Mouse (Mus musculus) right cerebral cortex, postnatal 25 days (tissue): Measurements from ENCODE around the gene Bik.

ENCODE experiments used
- DNase-seq: peaks from one replicate; pipeline ENCODE4 v3.0.0; 2022

Gene Bik

DNA sequence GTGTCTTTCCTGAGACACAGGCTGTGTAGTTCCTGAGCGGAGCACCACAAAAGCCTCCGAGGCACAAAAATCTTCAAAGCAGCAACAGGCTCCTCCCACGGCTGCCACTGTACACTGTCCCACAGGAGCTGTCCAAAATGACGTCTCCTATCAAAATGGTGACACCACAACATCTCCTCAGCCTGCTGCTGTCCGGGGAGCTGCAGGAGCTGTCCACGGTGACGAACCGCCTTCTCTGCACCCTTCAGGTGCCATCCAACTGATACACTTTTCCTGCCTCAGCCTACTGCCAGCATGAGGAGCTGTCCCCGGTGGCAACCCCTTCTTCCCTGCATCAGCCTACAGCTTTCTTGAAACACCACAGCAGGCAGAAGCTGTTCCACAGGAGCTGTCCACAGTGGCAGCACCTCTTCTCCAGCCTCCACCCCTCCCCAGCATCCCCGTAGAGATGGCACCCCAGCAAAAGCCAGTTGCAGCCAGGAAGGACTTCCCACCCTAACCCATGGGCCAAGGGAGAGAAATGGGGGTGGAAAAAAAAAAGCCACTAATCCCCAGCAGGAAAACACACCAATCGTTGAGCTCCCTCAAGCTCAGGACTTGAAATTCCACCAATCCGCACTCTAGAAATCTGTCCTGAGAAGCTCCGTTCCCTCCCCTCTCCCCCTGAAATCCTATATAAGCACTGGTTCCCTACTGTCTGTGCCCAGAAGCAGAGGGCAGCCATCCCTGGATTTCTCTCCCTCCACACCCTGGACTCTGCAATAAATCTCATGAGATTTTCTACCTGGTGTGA, 14.0 kb upstream of the Bik start:
- DNase-seq: no peak

DNA sequence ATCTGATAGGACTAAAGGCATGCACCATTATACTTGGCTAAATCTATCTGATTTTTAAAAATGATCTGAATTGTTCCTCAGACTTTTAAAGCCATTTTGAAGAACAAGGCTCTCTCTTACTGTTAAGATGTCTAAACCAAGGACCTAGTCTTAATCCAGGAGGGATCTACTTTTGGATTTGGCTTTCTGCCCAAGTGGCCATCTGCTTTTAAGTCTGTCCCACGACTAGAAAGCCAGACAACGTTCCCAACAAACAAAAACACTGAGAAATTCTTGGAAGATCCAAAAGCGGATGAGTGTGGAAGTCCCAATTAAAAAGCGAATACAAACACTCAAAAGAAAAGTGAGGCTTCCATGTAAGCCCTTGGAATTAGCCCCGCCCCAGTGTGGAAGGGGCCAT, 11.6 kb upstream of the Bik start:
- DNase-seq: peak; percentile 21

DNA sequence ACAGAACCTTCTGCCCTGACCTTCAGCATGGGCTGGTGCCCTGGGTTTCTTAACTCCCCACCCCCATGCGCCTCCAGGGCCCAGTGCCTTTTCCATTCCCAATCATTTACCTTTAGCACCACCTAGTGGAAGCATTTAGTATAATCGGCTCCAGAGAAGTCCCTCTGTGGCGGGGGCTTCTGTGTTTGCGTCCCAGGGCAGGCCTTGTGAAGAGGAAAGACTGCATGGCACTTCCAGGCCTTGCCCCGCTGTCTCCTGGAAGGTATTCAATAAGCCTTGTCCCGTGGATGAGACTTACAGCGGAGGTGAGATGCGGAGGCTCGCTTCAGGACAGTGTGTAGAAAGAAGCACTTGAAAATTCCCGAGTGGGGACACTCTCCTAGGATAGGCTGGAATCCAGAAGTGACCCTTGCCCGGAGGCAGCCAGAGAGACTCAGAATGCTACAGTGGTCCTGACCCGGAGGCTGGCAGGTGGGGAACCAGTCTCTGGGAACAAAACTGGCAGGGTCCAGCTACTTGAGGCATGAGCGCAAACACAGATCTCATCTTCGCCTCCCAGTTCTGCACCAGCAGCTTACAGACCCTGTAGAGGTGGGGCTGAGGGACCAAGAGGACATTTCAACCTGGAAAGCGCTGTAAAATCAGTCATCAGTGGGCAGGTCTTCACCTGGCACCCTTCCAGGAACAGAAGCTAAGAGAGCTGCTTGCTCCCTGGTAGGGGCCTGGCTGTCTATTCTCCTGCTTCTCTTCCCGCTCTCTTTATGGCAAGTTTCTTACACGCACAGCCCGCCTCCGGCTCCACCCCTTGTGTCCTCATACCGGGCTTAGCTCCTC, 8.2 kb upstream of the Bik start:
- peak; percentile 31 for DNase-seq

DNA sequence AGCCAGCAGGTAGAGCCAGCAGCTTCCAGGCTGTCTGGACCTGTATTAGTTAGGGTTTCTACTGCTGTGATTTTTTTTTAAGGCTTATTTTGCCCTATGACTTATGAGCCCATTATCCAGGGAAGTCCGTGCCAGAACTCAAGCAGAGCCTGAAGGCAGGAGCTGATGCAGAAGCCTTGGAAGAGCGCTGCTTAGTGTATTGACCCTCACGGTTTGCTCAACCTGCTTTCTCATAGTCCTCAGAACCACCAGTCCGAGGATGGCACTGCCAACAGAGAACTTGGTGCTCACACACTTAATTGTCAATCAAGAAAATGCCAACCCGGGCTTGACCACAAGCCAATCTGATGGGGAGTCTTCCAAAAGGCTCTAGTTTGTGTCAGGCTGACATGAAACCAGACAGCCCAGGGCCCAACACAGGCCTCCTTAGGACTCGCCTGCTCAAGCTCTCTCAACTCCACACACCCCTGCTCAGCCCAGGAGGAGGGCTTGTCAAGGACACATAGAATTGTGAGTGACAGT, 5.7 kb upstream of the Bik start:
- no peak for DNase-seq

DNA sequence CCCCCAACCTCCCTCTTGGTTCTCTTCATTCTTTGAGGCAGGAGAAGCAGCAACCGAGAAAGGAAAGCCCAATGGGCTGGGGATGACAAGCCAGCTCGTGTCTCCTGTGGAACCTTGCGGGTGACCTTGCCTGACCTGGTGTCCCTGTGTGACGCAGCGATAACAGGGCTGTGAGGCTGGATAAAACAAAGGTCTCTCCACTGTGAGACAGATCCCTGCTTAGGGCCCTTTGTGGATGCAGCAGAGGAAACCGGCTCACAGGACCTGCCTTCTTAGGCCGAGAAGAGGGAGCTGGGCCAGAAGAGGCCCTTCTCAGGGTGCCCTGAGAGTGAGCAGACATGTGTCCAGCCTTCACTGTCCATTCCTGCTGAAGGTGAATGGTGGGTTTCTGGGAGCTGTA, 3.5 kb upstream of the Bik start:
- DNase-seq: no peak

- DNase-seq: no peak
These were observed 2.9 kb upstream of the Bik start for GRCm38 (mm10) chr15:83523638-83524332.

DNA sequence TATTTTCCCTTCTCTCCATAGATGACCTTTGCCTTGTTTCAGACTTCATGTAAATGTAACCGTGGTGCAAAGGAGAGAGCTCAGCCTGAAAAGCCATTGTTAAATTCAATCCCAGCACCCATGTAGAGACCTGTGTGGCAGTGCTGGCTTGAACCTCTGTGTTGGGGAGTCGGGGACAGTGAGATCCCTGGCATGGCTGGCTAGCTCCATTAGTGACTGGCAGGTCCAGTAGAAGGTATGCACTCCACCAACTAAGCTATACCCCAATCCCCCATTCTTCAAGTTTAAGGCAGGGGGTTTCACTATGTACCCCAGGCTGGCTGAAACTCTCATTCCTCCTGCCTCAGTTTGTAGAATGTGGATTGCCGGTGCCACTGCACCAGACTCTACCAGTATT, 2.3 kb upstream of the Bik start:
- no peak for DNase-seq

- no peak for DNase-seq
These were observed 403 bp downstream of the Bik start for GRCm38 (mm10) chr15:83527092-83527437.

GRCm38 (mm10) chr15:83527747-83528146, 1.1 kb downstream of the Bik start:
- DNase-seq: no peak

DNA sequence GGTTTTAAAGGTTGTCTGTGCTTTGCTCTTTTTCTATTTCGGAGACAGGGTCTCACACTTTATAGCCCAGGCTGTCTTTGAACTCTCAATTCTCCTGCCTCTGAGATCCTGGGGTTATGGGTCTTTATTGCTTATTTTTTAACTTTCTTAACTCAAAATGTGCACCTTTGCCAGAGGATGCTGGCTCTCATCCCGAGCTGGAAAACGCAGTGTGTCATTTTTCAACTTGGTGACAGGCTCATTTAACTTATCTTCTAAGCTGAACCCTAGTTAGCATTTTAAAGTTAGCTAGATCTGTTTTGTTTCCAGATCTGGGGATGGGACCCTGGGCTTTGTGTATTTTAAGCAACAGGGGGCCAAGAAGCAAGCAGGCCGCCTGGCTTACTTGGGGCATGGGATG, 2.2 kb downstream of the Bik start:
- no peak for DNase-seq

- DNase-seq: no peak
These were observed 3.1 kb downstream of the Bik start for GRCm38 (mm10) chr15:83529765-83530164.

DNA sequence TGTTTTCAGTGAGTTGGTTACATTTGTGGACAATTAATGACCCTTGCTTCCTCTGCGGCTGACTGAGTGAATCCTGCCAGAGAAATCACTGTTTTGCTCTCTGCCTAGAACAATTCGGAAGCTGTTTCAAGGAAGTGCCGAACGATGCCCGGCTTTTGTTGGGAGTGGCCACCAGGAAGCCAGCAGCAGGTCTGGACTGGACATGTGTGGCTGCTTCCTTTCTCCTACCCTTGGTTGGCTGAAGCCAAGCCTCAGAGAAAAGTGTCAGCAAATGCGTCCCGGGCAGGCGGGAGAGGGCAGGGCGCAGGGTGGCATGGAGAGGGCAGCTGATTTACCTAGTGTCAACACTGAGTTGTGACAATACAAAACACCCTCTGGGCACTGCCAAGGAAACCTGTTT, 3.6 kb downstream of the Bik start:
- no peak for DNase-seq

- DNase-seq: no peak
These were observed 4.0 kb downstream of the Bik start for GRCm38 (mm10) chr15:83530688-83531087.

DNA sequence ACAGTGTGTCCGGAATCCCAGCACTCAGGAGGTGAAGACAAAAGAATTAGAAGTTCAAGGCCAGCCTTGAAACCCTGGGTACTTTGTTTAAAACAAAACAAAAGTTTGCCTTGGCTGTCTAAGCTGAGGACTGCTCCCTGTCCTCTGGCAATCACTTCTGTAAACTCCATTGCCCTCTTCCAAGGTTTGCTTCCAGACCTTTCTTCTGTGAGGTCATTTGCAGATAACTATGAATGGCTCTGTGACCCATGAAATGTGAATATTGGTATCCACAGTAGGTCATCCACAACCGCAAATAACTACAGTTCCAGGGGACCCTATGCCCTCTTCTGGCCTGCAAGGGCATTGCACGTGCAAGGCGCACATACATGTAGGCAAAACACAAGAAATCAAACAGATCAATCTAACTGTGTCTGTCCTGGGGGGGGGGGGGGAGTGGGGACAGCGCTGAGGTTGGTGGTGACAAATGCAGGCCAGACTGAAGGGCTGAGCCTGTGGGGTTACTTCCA, 5.4 kb downstream of the Bik start:
- no peak for DNase-seq

DNA sequence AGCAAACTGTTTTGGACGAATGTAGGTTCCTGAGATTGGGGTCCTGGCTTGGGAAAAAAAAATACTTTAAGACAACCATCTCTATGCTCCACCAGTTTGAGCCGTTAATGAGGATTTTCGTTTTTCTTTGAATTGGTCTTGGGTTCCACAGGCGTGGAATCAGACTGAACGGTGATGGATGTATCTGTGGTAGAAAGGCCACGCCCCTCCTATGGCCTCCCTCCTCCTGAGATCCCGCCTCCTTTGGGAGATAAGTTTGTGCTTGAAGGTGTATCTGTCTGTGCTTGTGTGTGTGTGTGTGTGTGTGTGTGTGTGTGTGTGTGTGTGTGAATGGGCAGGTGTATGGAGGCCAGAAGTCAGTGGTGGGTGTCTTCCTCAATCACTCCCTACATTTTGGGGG, 5.9 kb downstream of the Bik start:
- no peak for DNase-seq

- DNase-seq: no peak
These were observed 8.6 kb downstream of the Bik start for GRCm38 (mm10) chr15:83534960-83535889.

DNA sequence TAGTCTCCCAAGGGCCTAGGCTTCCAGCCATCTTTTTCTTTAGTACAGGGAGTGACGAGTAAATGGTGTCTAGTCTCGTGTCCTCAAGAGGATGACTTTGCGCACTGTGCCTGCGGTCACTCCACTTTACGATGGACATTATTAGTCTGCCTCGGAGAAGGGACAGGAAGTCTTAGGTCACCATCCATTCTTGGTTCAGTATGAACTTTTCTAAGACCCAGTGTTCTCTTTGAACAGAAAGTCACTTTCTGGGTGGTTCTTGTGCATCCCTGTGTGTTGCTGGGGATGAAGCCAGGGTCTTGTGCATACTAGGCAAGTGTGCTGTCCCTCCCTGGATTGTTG, 9.2 kb downstream of the Bik start:
- no peak for DNase-seq

DNA sequence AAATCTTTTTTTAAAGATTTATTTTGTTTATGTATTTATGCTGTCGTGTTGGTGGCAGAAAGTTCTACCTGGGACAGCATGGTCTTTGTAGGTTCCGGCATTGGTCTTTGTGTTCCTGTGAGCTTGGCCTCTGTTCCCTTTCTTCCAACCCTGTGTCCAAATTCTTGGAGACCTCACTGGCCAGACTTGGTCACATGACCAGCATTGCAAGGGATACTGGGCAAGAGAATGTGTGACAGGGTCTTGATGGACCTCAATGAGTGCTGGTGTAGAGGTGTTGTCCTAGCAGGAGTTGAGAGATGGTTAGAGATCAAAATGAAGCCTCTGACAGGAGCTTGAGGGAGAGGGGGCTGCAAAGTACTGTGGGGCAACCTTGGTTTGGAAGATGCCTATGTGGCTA, 12.2 kb downstream of the Bik start:
- no peak for DNase-seq

GRCm38 (mm10) chr15:83539905-83540304, 13.2 kb downstream of the Bik start:
- no peak for DNase-seq

DNA sequence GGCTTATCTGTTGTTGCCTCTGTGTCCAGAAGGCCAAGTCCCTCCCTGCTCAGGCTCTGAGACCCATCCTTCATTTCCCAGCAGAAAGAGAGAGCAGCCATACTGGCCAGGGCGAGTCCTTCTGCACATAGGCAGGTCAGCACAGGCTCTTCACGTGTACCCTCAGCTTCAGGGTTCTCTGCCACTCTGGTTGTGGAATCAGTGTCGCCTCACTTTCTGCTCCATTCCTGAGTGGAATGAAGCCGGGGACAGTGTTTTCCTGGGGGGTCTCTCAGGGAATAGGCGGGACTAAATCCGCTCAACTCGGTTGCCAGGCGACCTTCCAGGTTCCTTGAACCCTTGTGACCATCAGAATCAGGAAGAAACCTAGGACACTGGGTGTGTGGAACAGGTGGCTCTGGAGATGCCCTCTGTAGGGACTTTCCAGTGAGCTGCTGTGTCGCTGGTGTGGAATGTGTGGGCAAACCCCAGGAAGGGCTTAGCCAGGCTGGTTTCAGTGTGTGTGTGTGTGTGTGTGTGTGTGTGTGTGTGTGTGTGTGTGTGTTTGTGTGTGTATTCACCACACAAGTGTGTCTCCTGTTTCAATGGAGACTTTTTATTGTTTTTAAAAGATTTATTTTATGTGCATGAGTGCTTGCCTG, 15.1 kb downstream of the Bik start:
- no peak for DNase-seq

- no peak for DNase-seq
These were observed 19.4 kb downstream of the Bik start for GRCm38 (mm10) chr15:83546029-83546428.

DNA sequence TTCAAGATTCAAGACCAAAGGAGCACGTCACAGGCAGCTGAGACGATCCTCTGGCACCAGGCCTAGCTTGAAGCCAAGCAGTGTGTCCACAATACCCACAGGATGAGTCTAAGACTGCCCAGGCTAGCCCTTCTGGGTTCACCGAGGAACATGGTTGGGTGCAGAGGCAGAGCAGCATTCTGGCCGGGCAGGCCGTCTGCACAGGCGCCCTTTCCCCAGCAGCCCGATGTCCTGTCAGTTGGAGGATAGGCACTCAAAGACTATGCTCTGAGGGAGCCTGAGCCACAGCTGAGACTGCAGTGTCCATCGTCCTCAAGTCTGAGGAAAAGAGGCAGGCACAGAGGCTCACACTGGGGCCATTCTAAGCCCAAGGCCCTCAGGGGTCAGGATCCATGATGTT, 20.5 kb downstream of the Bik start:
- no peak for DNase-seq
